Mouse (Mus musculus) hindbrain, embryonic 12.5 days (tissue): ENCODE results near the gene Ppp1r16b. TPM values are rescaled to one million over a fixed set of nuclear protein-coding genes. Genes with fewer than 3 reads are reported as not detected.

Experiments
- ATAC-seq: fragments of 200-750 bp; cut with Nextera tagmentation; 2 replicates; pipeline ENCODE4 v1.8.0; 2017; ENCODE audit warnings: moderate TSS enrichment; ENCODE audit not compliant: low FRiP score
- H3K27ac ChIP-seq: fragments of 300-500 bp; sonication (generic); 2 replicates; pipeline ENCODE4 v1.5.1; 2016; ENCODE audit warnings: mild to moderate bottlenecking
- H3K27me3 ChIP-seq: fragments of 300-500 bp; sonication (generic); 2 replicates; pipeline ENCODE4 v1.6.1; 2016; ENCODE audit warnings: mild to moderate bottlenecking
- H3K36me3 ChIP-seq: fragments of 300-500 bp; sonication (generic); 2 replicates; pipeline ENCODE4 v1.6.1; 2016; ENCODE audit warnings: mild to moderate bottlenecking
- H3K4me1 ChIP-seq: fragments of 300-500 bp; sonication (generic); 2 replicates; pipeline ENCODE4 v1.6.1; 2016
- H3K4me2 ChIP-seq: fragments of 300-500 bp; sonication (generic); replicated peaks from 2 replicates; pipeline ENCODE4 v1.6.1; 2016; ENCODE audit warnings: mild to moderate bottlenecking
- H3K4me3 ChIP-seq: fragments of 300-500 bp; sonication (generic); 2 replicates; pipeline ENCODE4 v1.5.1; 2016; ENCODE audit warnings: mild to moderate bottlenecking
- H3K9ac ChIP-seq: fragments of 300-500 bp; sonication (generic); 2 replicates; pipeline ENCODE4 v1.6.1; 2016; ENCODE audit warnings: mild to moderate bottlenecking, moderate library complexity
- H3K9me3 ChIP-seq: fragments of 300-500 bp; sonication (generic); replicated peaks from 2 replicates; pipeline ENCODE4 v1.6.1; 2016; ENCODE audit warnings: mild to moderate bottlenecking
- WGBS: fragments of 180-500 bp; shearing (Covaris S2); methylation state at CpG from one replicate; pipeline ENCODE4 v1.1.7; 2016; 5-methylcytosine and 5-hydroxymethylcytosine counted together
- polyA plus RNA-seq: library from polyadenylated mRNA; unstranded; fragments of >200 nt; fragmentation: Nextera tagmentation; extraction: Ambion mirVana; gene quantifications from 2 replicates; pipeline ENCODE4 v1.2.1, GENCODE M21; 2016

The Ppp1r16b gene
- polyA plus RNA-seq, 1 experiment from 2014 or later: 3.7 TPM

- ATAC-seq: no peak
- H3K9ac ChIP-seq: no peak overlapping the region
- H3K9me3 ChIP-seq: no peaks in the 10 kb centered on the region
- H3K4me1 ChIP-seq: peaks cover 28% of the 10 kb centered on the region
- no peak overlapping the region for H3K27ac ChIP-seq
- no peaks in the 10 kb centered on the region for H3K36me3 ChIP-seq
- WGBS: 88% methylated on average over 12 of the region's 12 CpGs
- H3K27me3 ChIP-seq: no peaks in the 10 kb centered on the region
- H3K4me3 ChIP-seq: no peak overlapping the region
- H3K4me2 ChIP-seq: no peak overlapping the region
Observed at GRCm38 (mm10) chr2:158718816-158719549, 53.8 kb downstream of the Ppp1r16b start.

- no peak for ATAC-seq
- WGBS: 64% methylated on average over 16 of the region's 16 CpGs
Observed at GRCm38 (mm10) chr2:158720715-158721370, 55.6 kb downstream of the Ppp1r16b start.

GRCm38 (mm10) chr2:158721481-158721880 lies 56.3 kb downstream of the Ppp1r16b start:
- H3K36me3 ChIP-seq: no peaks in the 10 kb centered on the region
- peaks cover 19% of the 10 kb centered on the region for H3K4me1 ChIP-seq
- H3K4me2 ChIP-seq: no peak overlapping the region
- no peaks in the 10 kb centered on the region for H3K9me3 ChIP-seq
- H3K27ac ChIP-seq: no peak overlapping the region
- H3K27me3 ChIP-seq: no peaks in the 10 kb centered on the region
- ATAC-seq: no peak; the same call in 1 of the 2 replicates
- WGBS: 46% methylated on average over 3 of the region's 3 CpGs
- H3K4me3 ChIP-seq: no peak overlapping the region
- no peak overlapping the region for H3K9ac ChIP-seq

More at GRCm38 (mm10) chr2:158720715-158721370, 55.6 kb downstream of the Ppp1r16b start:
- Histone ChIP-seq H3K4me3 (no peak overlapping the region), H3K9me3 (no peaks in the 10 kb centered on the region), H3K27me3 (no peaks in the 10 kb centered on the region), H3K36me3 (no peaks in the 10 kb centered on the region), H3K4me1 (peaks cover 25% of the 10 kb centered on the region), H3K4me2 (no peak overlapping the region), H3K27ac (no peak overlapping the region), H3K9ac (no peak overlapping the region)

- H3K9me3 ChIP-seq: no peaks in the 10 kb centered on the region
- no peak overlapping the region for H3K9ac ChIP-seq
- H3K4me3 ChIP-seq: no peak overlapping the region
- H3K4me1 ChIP-seq: peaks cover 19% of the 10 kb centered on the region
- H3K27me3 ChIP-seq: no peaks in the 10 kb centered on the region
- H3K4me2 ChIP-seq: no peak overlapping the region
- no peak overlapping the region for H3K27ac ChIP-seq
- H3K36me3 ChIP-seq: no peaks in the 10 kb centered on the region
- no peak for ATAC-seq
- 86% methylated on average over 4 of the region's 4 CpGs for WGBS
Observed at GRCm38 (mm10) chr2:158722135-158722534, 56.9 kb downstream of the Ppp1r16b start.

- no peaks in the 10 kb centered on the region for H3K9me3 ChIP-seq
- no peak overlapping the region for H3K4me3 ChIP-seq
- no peak for ATAC-seq
- 0 out of 2 replicates have a peak overlapping the region, but pooled peaks have one; percentile 33 for H3K9ac ChIP-seq
- H3K36me3 ChIP-seq: no peaks in the 10 kb centered on the region
- H3K4me2 ChIP-seq: no peak overlapping the region
- WGBS: 70% methylated on average over 6 of the region's 6 CpGs
- peaks cover 19% of the 10 kb centered on the region for H3K4me1 ChIP-seq
- H3K27me3 ChIP-seq: no peaks in the 10 kb centered on the region
- no peak overlapping the region for H3K27ac ChIP-seq
Observed at GRCm38 (mm10) chr2:158722991-158723551, 57.9 kb downstream of the Ppp1r16b start.

- Histone ChIP-seq H3K4me2 (no peak overlapping the region), H3K4me3 (no peak overlapping the region), H3K27ac (no peak overlapping the region), H3K4me1 (peaks cover 19% of the 10 kb centered on the region), H3K9ac (no peak overlapping the region), H3K27me3 (no peaks in the 10 kb centered on the region), H3K36me3 (no peaks in the 10 kb centered on the region), H3K9me3 (no peaks in the 10 kb centered on the region)
- no peak for ATAC-seq
- WGBS: 65% methylated on average over 6 of the region's 6 CpGs
Observed at GRCm38 (mm10) chr2:158723806-158724205, 58.6 kb downstream of the Ppp1r16b start.

- H3K4me1 ChIP-seq: peaks cover 13% of the 10 kb centered on the region
- no peaks in the 10 kb centered on the region for H3K36me3 ChIP-seq
- H3K4me2 ChIP-seq: no peak overlapping the region
- H3K9ac ChIP-seq: no peak overlapping the region
- H3K27me3 ChIP-seq: no peaks in the 10 kb centered on the region
- H3K27ac ChIP-seq: no peak overlapping the region
- 73% methylated on average over 6 of the region's 6 CpGs for WGBS
- ATAC-seq: no peak
- H3K9me3 ChIP-seq: no peaks in the 10 kb centered on the region
- H3K4me3 ChIP-seq: no peak overlapping the region
Observed at GRCm38 (mm10) chr2:158726252-158726651, 61.1 kb downstream of the Ppp1r16b start.

GRCm38 (mm10) chr2:158728061-158728815 lies 63.0 kb downstream of the Ppp1r16b start:
- Histone ChIP-seq H3K9ac (no peak overlapping the region), H3K4me1 (peaks cover 3% of the 10 kb centered on the region; the same call in 1 of the 2 replicates), H3K27me3 (no peaks in the 10 kb centered on the region), H3K9me3 (no peaks in the 10 kb centered on the region), H3K36me3 (no peaks in the 10 kb centered on the region), H3K4me2 (no peak overlapping the region), H3K27ac (no peak overlapping the region), H3K4me3 (no peak overlapping the region)
- 47% methylated on average over 7 of the region's 7 CpGs for WGBS
- ATAC-seq: no peak

- Histone ChIP-seq H3K27me3 (no peaks in the 10 kb centered on the region; the same call in 1 of the 2 replicates), H3K27ac (no peak overlapping the region), H3K9ac (no peak overlapping the region), H3K4me1 (no peaks in the 10 kb centered on the region), H3K4me2 (no peak overlapping the region), H3K9me3 (no peaks in the 10 kb centered on the region), H3K36me3 (no peaks in the 10 kb centered on the region), H3K4me3 (no peak overlapping the region)
- WGBS: 78% methylated on average over 3 of the region's 3 CpGs
- ATAC-seq: no peak
Observed at GRCm38 (mm10) chr2:158730896-158731295, 65.7 kb downstream of the Ppp1r16b start.

- 90% methylated on average over 9 of the region's 9 CpGs for WGBS
- Histone ChIP-seq H3K9ac (no peak overlapping the region), H3K4me2 (no peak overlapping the region), H3K9me3 (0 out of 2 replicates have a peak, but pooled peaks cover 4% of the 10 kb centered on the region), H3K4me1 (no peaks in the 10 kb centered on the region), H3K36me3 (no peaks in the 10 kb centered on the region), H3K4me3 (no peak overlapping the region), H3K27me3 (no peaks in the 10 kb centered on the region; the same call in 1 of the 2 replicates), H3K27ac (no peak overlapping the region)
- ATAC-seq: no peak
Observed at GRCm38 (mm10) chr2:158732521-158732920, 67.3 kb downstream of the Ppp1r16b start.

- WGBS: 76% methylated on average over 4 of the region's 4 CpGs
Observed at GRCm38 (mm10) chr2:158733136-158733535, 67.9 kb downstream of the Ppp1r16b start.

GRCm38 (mm10) chr2:158733914-158734313 lies 68.7 kb downstream of the Ppp1r16b start:
- no peaks in the 10 kb centered on the region; the same call in 1 of the 2 replicates for H3K27me3 ChIP-seq
- whole genome bisulfite sequencing: 90% methylated on average over 6 of the region's 6 CpGs
- H3K9ac ChIP-seq: no peak overlapping the region
- 0 out of 2 replicates have a peak, but pooled peaks cover 4% of the 10 kb centered on the region for H3K9me3 ChIP-seq
- no peaks in the 10 kb centered on the region for H3K36me3 ChIP-seq
- H3K4me3 ChIP-seq: no peak overlapping the region
- H3K4me2 ChIP-seq: no peak overlapping the region
- peaks cover 5% of the 10 kb centered on the region; the same call in 1 of the 2 replicates for H3K4me1 ChIP-seq
- no peak overlapping the region for H3K27ac ChIP-seq
- ATAC-seq: no peak

More at GRCm38 (mm10) chr2:158733136-158733535, 67.9 kb downstream of the Ppp1r16b start:
- H3K36me3 ChIP-seq: no peaks in the 10 kb centered on the region
- no peaks in the 10 kb centered on the region for H3K4me1 ChIP-seq
- 0 out of 2 replicates have a peak, but pooled peaks cover 4% of the 10 kb centered on the region for H3K9me3 ChIP-seq
- H3K4me2 ChIP-seq: no peak overlapping the region
- no peak overlapping the region for H3K4me3 ChIP-seq
- H3K27ac ChIP-seq: no peak overlapping the region
- no peak overlapping the region for H3K9ac ChIP-seq
- ATAC-seq: no peak
- H3K27me3 ChIP-seq: no peaks in the 10 kb centered on the region; the same call in 1 of the 2 replicates
